Mouse (Mus musculus): ENCODE measurements at regions not wholly inside any gene's neighbourhood (a gene's known extent, or its start where the extent isn't known, plus 50 kb on each side); places are given as distances from the start of the nearest gene placed in this dataset.

DNA sequence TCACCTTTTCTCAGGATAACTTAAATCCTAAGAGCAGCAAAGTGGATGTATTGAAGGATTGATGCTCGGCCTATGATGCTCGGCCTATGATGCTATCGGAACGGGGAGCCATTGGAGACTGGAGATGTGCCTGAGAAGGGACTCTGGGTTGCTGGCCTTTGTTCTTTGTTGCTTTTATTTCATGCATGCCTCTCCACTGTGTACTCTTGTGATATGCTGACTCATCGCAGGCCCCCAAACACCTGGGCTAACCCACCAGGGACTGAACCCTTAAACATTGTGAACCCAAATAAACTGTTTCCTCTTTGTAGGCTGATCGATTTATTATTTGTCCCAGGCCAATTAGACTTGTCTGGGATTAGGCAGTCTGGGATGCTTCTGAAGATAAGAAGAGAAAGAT, 61.9 kb downstream of the Pdcl3 start:
- DNase-seq: no peak

GRCm38 (mm10) chr1:39057304-39057703, 71.9 kb downstream of the Pdcl3 start:
- no peak for DNase-seq

- DNase-seq: no peak
Observed at GRCm38 (mm10) chr1:39062509-39062908, 77.1 kb downstream of the Pdcl3 start.

- no peak for DNase-seq
Observed at GRCm38 (mm10) chr1:39063666-39064385, 78.4 kb downstream of the Pdcl3 start.

- no peak for DNase-seq
Observed at GRCm38 (mm10) chr1:39064781-39065180, 79.4 kb downstream of the Pdcl3 start.

DNA sequence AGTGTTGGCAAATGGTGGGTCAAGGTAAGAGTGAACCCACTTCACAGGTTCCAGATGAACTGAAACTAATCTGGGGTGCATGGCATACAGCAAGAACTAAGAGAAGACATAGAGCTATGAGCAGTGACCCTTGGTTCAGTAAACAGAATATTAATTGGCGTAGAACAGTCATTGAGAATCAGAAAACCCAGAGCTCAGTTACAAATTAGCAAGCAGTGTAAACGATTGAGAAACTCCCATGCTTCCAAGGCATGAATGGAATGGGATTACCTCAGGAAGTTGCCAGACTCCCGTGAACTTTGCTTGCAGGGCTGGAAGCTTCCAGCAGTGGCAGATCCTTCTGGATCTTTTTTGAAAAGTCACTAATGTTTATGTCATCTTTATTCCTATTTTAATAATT, 82.5 kb downstream of the Pdcl3 start:
- DNase-seq: no peak

- DNase-seq: no peak
Observed at GRCm38 (mm10) chr1:39069086-39069655, 83.8 kb downstream of the Pdcl3 start.

GRCm38 (mm10) chr1:39069676-39070075, 84.3 kb downstream of the Pdcl3 start:
- no peak for DNase-seq

DNA sequence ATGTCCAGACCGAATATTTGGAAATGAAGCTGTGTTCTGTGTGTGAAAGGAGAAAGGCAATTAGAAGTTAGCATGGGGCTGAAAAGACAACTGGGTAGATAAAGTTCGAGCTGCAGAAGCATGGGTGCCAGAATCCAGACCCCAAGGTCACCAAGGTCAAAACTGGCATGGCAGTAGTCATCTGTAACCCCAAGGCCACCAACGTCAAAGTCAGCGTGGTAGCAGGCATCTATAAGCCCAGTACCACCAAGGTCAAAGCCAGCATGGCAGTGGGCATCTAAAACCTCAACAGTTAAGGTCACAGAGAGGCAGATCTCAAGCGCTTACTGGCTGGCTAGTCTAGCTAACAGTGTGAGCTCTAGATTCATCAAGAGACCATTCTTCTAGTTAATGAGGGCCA, 90.6 kb downstream of the Pdcl3 start:
- no peak for DNase-seq

DNA sequence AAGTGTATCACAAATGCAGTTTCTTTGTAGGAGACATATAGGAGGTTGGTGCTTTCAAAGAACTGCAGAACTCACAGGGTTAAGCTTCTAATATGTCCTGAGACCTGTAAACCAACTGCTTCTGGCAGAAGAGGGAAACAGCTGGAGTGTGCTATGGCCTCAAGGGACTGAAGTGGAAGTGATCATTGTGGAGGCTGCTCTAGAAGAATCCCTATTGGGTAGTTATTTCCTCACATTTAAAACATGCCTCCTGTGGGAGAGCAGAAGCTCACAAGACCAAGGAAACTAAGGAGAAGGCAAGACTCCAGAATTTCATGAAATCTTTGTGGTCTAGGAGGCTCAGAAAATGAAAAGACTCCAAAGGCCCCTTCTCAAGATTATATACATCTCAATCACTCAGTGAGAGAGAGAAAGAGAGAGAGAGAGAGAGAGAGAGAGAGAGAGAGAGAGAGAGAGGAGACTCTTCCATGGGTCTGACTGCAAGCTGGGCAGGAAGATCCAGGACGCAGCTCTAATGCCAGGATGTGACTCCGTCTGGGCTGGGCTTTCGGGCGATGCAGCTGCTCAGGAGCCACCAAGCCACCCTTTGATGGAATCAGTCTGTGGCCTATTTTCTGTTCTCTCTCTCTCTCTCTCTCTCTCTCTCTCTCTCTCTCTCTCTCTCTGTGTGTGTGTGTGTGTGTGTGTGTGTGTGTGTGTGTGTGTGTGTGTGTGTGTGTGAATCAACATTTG, 93.3 kb downstream of the Pdcl3 start:
- no peak for DNase-seq

DNA sequence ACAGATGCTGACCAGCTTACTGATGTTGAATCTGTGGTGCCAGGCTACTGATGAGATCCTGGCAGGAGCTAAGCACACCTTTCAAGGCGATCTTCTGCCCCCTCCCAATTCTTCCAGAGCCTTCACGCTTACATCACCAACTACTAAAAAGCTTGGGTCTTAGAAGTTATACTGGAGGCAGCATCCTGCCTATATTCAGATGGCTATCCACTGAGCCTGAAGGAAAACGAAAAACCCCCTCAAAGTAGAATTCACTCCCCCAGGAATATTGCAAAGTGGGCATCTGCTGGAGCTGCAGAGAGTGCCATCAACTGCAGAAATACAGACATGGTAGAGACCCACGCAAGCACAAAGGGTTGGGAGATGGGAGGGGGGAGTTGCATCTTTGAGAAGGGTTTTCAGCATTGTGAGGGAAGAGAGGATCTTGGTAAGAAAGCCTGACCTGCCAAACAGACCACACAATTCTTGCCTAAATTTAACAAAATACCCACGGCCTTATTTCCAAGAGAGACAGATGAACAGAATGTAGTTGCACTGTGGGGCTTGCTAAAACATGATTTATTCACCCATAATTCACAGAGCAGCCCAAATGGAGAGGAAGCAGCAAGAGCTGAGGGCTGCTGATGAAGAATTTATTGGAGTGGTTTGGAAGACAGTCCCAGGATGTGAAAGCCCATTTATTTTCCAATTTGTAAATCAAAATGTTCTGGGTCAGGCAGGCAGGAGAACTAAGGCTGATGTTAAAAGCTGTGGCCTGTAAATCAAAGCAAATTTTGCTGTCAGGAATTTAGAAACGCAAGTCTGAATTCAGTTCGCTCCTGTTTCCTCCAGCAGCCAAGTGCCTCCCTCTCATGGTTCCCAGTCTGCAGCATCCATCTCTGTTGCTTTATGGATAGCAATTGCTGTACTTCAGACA, 98.8 kb downstream of the Pdcl3 start:
- DNase-seq: no peak

DNA sequence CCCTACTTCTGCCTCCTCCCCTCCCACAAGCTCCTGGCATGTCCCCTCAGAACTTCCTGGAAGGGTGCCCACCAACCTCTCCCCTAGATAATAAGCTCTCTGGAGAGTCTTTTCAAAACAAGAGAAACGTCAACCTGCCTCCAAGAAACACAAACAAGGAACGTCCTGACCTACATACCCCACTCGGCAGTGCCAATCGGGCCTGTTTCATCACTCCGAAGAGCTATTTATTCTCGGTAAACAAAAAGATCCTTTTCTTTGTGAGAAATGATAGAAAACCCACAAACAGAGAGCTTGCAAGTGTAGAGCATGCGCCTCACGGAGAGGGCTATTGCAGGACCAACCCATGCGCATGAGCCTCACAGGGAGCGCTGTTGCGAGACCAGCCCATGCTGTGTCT, 100.9 kb downstream of the Pdcl3 start:
- no peak for DNase-seq

- DNase-seq: no peak
Observed at GRCm38 (mm10) chr1:39089875-39090274, 103.7 kb upstream of the Npas2 start.

- no peak for DNase-seq
Observed at GRCm38 (mm10) chr1:39091121-39091520, 102.4 kb upstream of the Npas2 start.

DNA sequence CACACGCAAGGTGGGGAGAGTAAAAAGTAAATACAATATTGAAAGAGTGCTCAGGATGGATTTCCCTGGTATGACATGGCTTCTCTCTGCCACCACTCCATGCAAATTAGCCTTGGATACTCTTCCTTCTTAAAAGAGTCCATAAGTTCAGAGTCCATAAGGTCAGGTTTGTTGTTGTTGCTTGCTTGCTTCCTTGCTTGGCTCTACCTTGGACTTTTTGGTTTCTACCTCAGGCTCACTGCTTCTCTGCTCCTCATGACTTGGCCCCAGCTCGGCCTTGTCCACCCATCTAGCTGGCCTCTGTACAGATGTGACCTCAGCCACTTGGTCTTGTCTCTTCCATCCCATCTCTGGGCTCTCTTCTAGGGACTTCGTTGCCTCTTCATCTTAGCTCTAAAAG, 101.9 kb upstream of the Npas2 start:
- DNase-seq: no peak

DNA sequence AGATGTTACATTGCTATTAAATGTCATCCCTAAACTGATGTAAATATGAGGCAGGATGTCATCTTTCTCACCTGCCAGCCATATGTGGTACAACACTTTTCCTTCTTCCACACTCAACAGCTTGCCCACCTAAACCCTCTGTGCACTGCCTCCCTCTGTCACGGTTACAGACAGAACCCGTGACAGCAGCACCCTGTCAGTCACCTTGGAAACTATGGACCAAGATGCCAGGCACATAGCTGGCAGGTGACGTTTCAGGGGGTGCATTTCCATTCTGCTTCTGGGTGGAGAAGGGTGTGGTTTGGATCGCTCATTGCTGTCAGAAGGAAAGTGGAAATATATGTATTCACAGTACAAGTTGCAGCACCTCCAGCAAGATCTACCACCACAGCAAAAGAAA, 100.2 kb upstream of the Npas2 start:
- DNase-seq: no peak

DNA sequence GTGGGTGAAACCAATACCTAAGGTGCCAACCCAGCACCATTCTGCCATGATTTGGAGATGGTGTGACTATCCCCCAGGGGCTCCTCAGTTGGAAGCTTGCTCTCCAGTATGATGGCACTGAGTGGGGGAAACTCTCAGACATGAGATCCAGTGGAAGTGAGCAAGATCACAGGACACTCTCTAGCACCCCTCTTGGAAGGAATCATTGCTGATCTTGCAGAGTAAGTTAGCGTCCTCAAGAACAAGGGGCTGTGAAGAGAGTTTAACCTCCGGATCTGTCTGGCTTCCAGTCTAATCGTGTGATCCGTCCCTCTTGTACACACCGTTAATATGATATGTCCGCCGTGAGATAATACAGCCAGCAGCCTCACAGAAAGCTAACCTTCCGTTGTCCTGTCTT, 99.5 kb upstream of the Npas2 start:
- no peak for DNase-seq

DNA sequence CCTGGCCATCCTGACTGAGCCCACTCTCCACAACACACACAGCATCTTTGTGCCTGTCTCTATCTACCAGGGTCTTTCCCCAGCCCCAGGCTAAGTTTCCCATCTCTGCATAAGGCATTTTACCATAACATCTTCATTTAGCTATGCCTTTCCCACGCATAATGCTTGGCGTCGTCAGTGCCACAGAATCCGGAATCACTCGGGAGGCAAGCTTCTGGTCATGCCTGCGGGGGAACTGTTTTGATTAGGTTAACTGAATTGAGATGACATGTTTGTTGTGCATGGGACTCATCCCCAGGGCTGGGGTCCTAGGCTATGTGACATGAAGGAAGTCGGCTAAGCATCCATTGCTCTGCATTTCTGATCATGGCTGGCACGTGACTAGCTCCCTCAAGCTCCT, 97.6 kb upstream of the Npas2 start:
- no peak for DNase-seq

GRCm38 (mm10) chr1:39096726-39097125, 96.8 kb upstream of the Npas2 start:
- DNase-seq: no peak

DNA sequence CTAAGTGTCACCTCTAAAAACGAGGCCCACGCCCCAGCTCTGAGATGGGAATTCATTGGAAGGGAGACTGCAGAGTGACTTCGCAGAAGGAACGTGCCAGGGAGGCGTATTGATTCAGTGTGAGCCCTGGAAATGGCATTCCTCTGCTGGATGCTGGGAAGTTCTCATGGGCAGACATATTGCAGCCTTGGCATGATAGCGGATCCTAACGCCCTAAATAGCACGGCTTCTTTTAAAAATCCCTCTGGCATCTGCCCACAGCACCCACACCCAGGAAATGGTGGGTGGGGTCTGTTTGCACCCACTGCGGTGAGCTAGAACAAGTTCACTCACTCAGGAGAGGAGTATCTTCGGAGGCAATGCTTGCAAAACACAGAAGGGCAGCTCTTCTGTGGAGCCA, 96.0 kb upstream of the Npas2 start:
- no peak for DNase-seq

- no peak for DNase-seq
Observed at GRCm38 (mm10) chr1:39098154-39098553, 95.4 kb upstream of the Npas2 start.

- DNase-seq: no peak
Observed at GRCm38 (mm10) chr1:39099246-39099645, 94.3 kb upstream of the Npas2 start.

DNA sequence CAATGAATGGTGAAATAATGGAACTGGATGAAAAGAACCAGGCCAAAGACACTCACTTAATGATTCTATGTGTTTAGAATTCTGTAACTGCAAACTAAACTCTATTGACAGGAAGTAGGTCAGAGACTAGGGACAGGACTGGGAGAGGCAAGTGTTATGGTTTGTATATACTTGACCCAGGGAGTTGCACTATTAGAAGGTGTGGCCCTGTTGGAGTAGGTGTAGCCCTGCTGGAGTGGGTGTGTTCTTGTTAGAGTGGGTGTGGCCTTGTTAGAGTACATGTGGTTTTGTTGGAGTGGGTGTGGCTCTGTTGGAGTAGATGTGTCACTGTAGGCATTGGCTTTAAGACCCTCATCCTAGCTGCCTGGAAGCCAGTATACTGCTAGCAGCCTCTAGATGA, 93.0 kb upstream of the Npas2 start:
- DNase-seq: no peak
